Mouse (Mus musculus) embryonic fibroblast, embryonic 13.5 days (primary cell): ENCODE data around the gene AI182371.

Experiments used
- CTCF ChIP-seq: IDR thresholded peaks from 2 replicates; pipeline ENCODE4 v1.5.1; 2011; ENCODE audit warnings: mild to moderate bottlenecking, control low read depth, low read length, moderate library complexity, borderline replicate concordance; ENCODE audit not compliant: insufficient read depth
- POLR2A ChIP-seq: IDR thresholded peaks from 2 replicates; pipeline ENCODE4 v1.6.1; 2011; ENCODE audit warnings: low read depth, mild to moderate bottlenecking, control low read depth, low read length, moderate library complexity

- TF ChIP-seq CTCF (no peak), POLR2A (no peak)
These were observed 47.5 kb upstream of the AI182371 start for GRCm38 (mm10) chr2:35148806-35149205.
